Mouse (Mus musculus) stomach, postnatal 0 days (tissue): ENCODE data around the gene Polr3gl. TPM values are rescaled to one million over a fixed set of nuclear protein-coding genes. Genes with fewer than 3 reads are reported as not detected.

Experiments used
- ATAC-seq: fragments of 200-750 bp; cut with Nextera tagmentation; 2 replicates; pipeline ENCODE4 v1.8.0; 2017; ENCODE audit not compliant: low FRiP score, low TSS enrichment
- DNase-seq: peaks from one replicate; pipeline ENCODE4 v3.0.0-alpha.2; 2016; ENCODE audit warnings: low spot score
- H3K27ac ChIP-seq: fragments of 300-500 bp; sonication (generic); replicated peaks from 2 replicates; pipeline ENCODE4 v1.5.1; 2014; ENCODE audit warnings: mild to moderate bottlenecking, control low read depth
- H3K27me3 ChIP-seq: fragments of 300-500 bp; sonication (generic); 2 replicates; pipeline ENCODE4 v1.6.1; 2014; ENCODE audit warnings: low read length; ENCODE audit not compliant: control insufficient read depth, insufficient read depth
- H3K36me3 ChIP-seq: fragments of 300-500 bp; sonication (generic); 2 replicates; pipeline ENCODE4 v1.6.1; 2014; ENCODE audit warnings: low read length, mixed read lengths; ENCODE audit not compliant: control insufficient read depth, insufficient read depth
- H3K4me1 ChIP-seq: fragments of 300-500 bp; sonication (generic); replicated peaks from 2 replicates; pipeline ENCODE4 v1.6.1; 2014; ENCODE audit warnings: antibody characterized with exemption; ENCODE audit not compliant: control insufficient read depth, insufficient read depth
- H3K4me2 ChIP-seq: fragments of 300-500 bp; sonication (generic); replicated peaks from 2 replicates; pipeline ENCODE4 v1.6.1; 2014; ENCODE audit warnings: low read depth, mild to moderate bottlenecking, control low read depth, moderate library complexity
- H3K4me3 ChIP-seq: fragments of 300-500 bp; sonication (generic); 2 replicates; pipeline ENCODE4 v1.5.1; 2014; ENCODE audit warnings: low read depth, low read length, control low read depth
- H3K9ac ChIP-seq: fragments of 300-500 bp; sonication (generic); 2 replicates; pipeline ENCODE4 v1.6.1; 2014; ENCODE audit warnings: mild to moderate bottlenecking, low read length, control low read depth, mixed read lengths
- H3K9me3 ChIP-seq: fragments of 300-500 bp; sonication (generic); 2 replicates; pipeline ENCODE4 v1.6.1; 2016; ENCODE audit warnings: low read length; ENCODE audit not compliant: control insufficient read depth
- CTCF ChIP-seq: IDR thresholded peaks from 2 replicates; pipeline ENCODE4 v1.5.1; 2016; ENCODE audit warnings: antibody characterized with exemption, low read depth, mild to moderate bottlenecking, moderate library complexity
- EP300 ChIP-seq: optimal IDR thresholded peaks from 2 replicates; pipeline ENCODE3; 2016; ENCODE audit warnings: antibody characterized with exemption
- WGBS: fragments of 180-500 bp; shearing (Covaris S2); extraction: QIAGEN DNeasy Blood & Tissue Kit; methylation state at CpG from one replicate; pipeline ENCODE4 v1.1.7; 2014; 5-methylcytosine and 5-hydroxymethylcytosine counted together
- polyA plus RNA-seq: library from polyadenylated mRNA; unstranded; fragments of >200 nt; fragmentation: Nextera tagmentation; extraction: Ambion mirVana; gene quantifications from 2 replicates; pipeline ENCODE4 v1.2.1, GENCODE M21; 2015

Gene Polr3gl
- polyA plus RNA-seq, 1 experiment from 2014 or later, result 16.1 TPM

- H3K9me3 ChIP-seq, result no peaks in the 10 kb centered on the region
Observed at GRCm38 (mm10) chr3:96561946-96562681, 31.9 kb downstream of the Polr3gl start.

GRCm38 (mm10) chr3:96560881-96561668 is 32.9 kb downstream of the Polr3gl start:
- peak overlapping the region; percentile 78 for H3K4me2 ChIP-seq
- WGBS, result 52% methylated on average over 9 of the region's 9 CpGs
- H3K27ac ChIP-seq, result peak overlapping the region; percentile 99
- H3K9me3 ChIP-seq, result no peaks in the 10 kb centered on the region
- no peak for ATAC-seq
- peak; percentile 43 for DNase-seq
- peaks cover 23% of the 10 kb centered on the region for H3K36me3 ChIP-seq
- TF ChIP-seq EP300 (peak; percentile 51), CTCF (no peak)
- peak overlapping the region; percentile 100 for H3K9ac ChIP-seq
- H3K4me1 ChIP-seq, result 0 out of 2 replicates have a peak, but pooled peaks cover 3% of the 10 kb centered on the region
- no peaks in the 10 kb centered on the region for H3K27me3 ChIP-seq
- H3K4me3 ChIP-seq, result peak overlapping the region; percentile 93

More at GRCm38 (mm10) chr3:96561946-96562681, 31.9 kb downstream of the Polr3gl start:
- H3K9ac ChIP-seq, result peak overlapping the region; percentile 100
- H3K36me3 ChIP-seq, result peaks cover 23% of the 10 kb centered on the region
- TF ChIP-seq CTCF, result no peak
- no peak for TF ChIP-seq EP300
- peak; percentile 69 for DNase-seq
- H3K4me1 ChIP-seq, result 0 out of 2 replicates have a peak, but pooled peaks cover 3% of the 10 kb centered on the region
- 25% methylated on average over 10 of the region's 10 CpGs for WGBS
- peak; percentile 33 for ATAC-seq
- peak overlapping the region; percentile 81 for H3K27ac ChIP-seq
- H3K4me2 ChIP-seq, result peak overlapping the region; percentile 78
- H3K27me3 ChIP-seq, result no peaks in the 10 kb centered on the region
- H3K4me3 ChIP-seq, result peak overlapping the region; percentile 93

GRCm38 (mm10) chr3:96559911-96560850 is 33.8 kb downstream of the Polr3gl start:
- Histone ChIP-seq H3K27ac (peak overlapping the region; percentile 99), H3K27me3 (no peaks in the 10 kb centered on the region), H3K4me2 (peak overlapping the region; percentile 78), H3K4me1 (0 out of 2 replicates have a peak, but pooled peaks cover 6% of the 10 kb centered on the region), H3K36me3 (peaks cover 23% of the 10 kb centered on the region), H3K9ac (peak overlapping the region; percentile 100), H3K9me3 (no peaks in the 10 kb centered on the region), H3K4me3 (peak overlapping the region; percentile 93)
- 39% methylated on average over 23 of the region's 23 CpGs for WGBS
- DNase-seq (peak; percentile 52), ATAC-seq (no peak)
- TF ChIP-seq CTCF (no peak), EP300 (no peak)

- ATAC-seq (no peak), DNase-seq (peak; percentile 46)
- Histone ChIP-seq H3K4me3 (peak overlapping the region; percentile 93), H3K9me3 (no peaks in the 10 kb centered on the region), H3K9ac (peak overlapping the region; percentile 100), H3K36me3 (peaks cover 23% of the 10 kb centered on the region), H3K27me3 (no peaks in the 10 kb centered on the region), H3K4me1 (0 out of 2 replicates have a peak, but pooled peaks cover 3% of the 10 kb centered on the region), H3K27ac (peak overlapping the region; percentile 99), H3K4me2 (peak overlapping the region; percentile 78)
- TF ChIP-seq CTCF (no peak), EP300 (no peak)
- 29% methylated on average over 12 of the region's 12 CpGs for WGBS
Observed at GRCm38 (mm10) chr3:96559398-96559910, 34.5 kb downstream of the Polr3gl start.

GRCm38 (mm10) chr3:96558668-96559196 is 35.2 kb downstream of the Polr3gl start:
- Histone ChIP-seq H3K27ac (peak overlapping the region; percentile 99), H3K4me2 (peak overlapping the region; percentile 78), H3K4me1 (peaks cover 7% of the 10 kb centered on the region; the same call in 1 of the 2 replicates), H3K36me3 (peaks cover 23% of the 10 kb centered on the region), H3K9me3 (no peaks in the 10 kb centered on the region), H3K9ac (peak overlapping the region; percentile 100), H3K27me3 (no peaks in the 10 kb centered on the region), H3K4me3 (peak overlapping the region; percentile 93)
- DNase-seq (peak; percentile 24), ATAC-seq (no peak)
- TF ChIP-seq EP300 (no peak), CTCF (no peak)
- WGBS, result 8% methylated on average over 10 of the region's 10 CpGs
